Mouse (Mus musculus) cerebellum, adult 8-10 months (tissue): ENCODE data around the gene Myo9a.

Experiments
- DNase-seq: peaks from one replicate; pipeline ENCODE4 v3.0.0; 2022

Gene Myo9a

GRCm38 (mm10) chr9:59750267-59751065 lies at the start of gene Myo9a, which contains the start of gene Senp8:
TSS of gene Myo9a (plus strand) at chr9:59750896.
TSS of gene Senp8 (minus strand) at chr9:59750710.
- DNase-seq: peak; percentile 100

- no peak for DNase-seq
These were observed 49.6 kb upstream of the Myo9a start for GRCm38 (mm10) chr9:59701094-59701493.

- DNase-seq: no peak
These were observed 47.6 kb upstream of the Myo9a start for GRCm38 (mm10) chr9:59703099-59703498.

- no peak for DNase-seq
These were observed 43.6 kb upstream of the Myo9a start for GRCm38 (mm10) chr9:59706850-59707825.

GRCm38 (mm10) chr9:59709225-59709624 lies 41.5 kb upstream of the Myo9a start:
- DNase-seq: no peak

- no peak for DNase-seq
These were observed 34.3 kb upstream of the Myo9a start for GRCm38 (mm10) chr9:59716275-59716898.

GRCm38 (mm10) chr9:59718237-59718636 lies 32.5 kb upstream of the Myo9a start:
- no peak for DNase-seq

GRCm38 (mm10) chr9:59721144-59721543 lies 29.6 kb upstream of the Myo9a start:
- DNase-seq: no peak

GRCm38 (mm10) chr9:59723096-59723657 lies 27.5 kb upstream of the Myo9a start:
- DNase-seq: peak; percentile 76

- peak; percentile 23 for DNase-seq
These were observed 26.8 kb upstream of the Myo9a start for GRCm38 (mm10) chr9:59723791-59724442.

GRCm38 (mm10) chr9:59725515-59725914 lies 25.2 kb upstream of the Myo9a start:
- no peak for DNase-seq

- DNase-seq: no peak
These were observed 23.0 kb upstream of the Myo9a start for GRCm38 (mm10) chr9:59727569-59728286.

- no peak for DNase-seq
These were observed 19.6 kb upstream of the Myo9a start for GRCm38 (mm10) chr9:59731136-59731535.

- DNase-seq: no peak
These were observed 17.6 kb upstream of the Myo9a start for GRCm38 (mm10) chr9:59733075-59733474.

- no peak for DNase-seq
These were observed 15.3 kb upstream of the Myo9a start for GRCm38 (mm10) chr9:59735394-59735793.

GRCm38 (mm10) chr9:59740593-59740992 lies 10.1 kb upstream of the Myo9a start:
- DNase-seq: no peak

GRCm38 (mm10) chr9:59743903-59744302 lies 6.8 kb upstream of the Myo9a start:
- no peak for DNase-seq

- DNase-seq: no peak
These were observed 2.3 kb upstream of the Myo9a start for GRCm38 (mm10) chr9:59748387-59748786.

GRCm38 (mm10) chr9:59748969-59749368 lies 1.7 kb upstream of the Myo9a start:
- peak; percentile 9 for DNase-seq

GRCm38 (mm10) chr9:59749581-59750265 lies 973 bp upstream of the Myo9a start:
- peak; percentile 13 for DNase-seq

- no peak for DNase-seq
These were observed 428 bp downstream of the Myo9a start for GRCm38 (mm10) chr9:59751066-59751581.
